Mouse (Mus musculus): ENCODE measurements around the gene Hnrnph1.

GRCm38 (mm10) chr11:50402481-50402880 is 25.7 kb downstream of the Hnrnph1 start:
- TF ChIP-seq POLR2A (IDR thresholded peaks at IDR 0.05; ENCODE audit: borderline replicate concordance, low read depth, low read length): no peak
- no peak for TF ChIP-seq CTCF (IDR thresholded peaks at IDR 0.05; ENCODE audit: low read depth, low read length)

Data from bone marrow macrophage, adult 2 months (primary cell).